Mouse (Mus musculus) bone marrow, adult 2 months (tissue): ENCODE measurements at regions not wholly inside any gene's neighbourhood (a gene's known extent, or its start where the extent isn't known, plus 50 kb on each side); places are given as distances from the start of the nearest gene placed in this dataset.
A peak's percentile ranks its signal among the peaks of the same experiment; 100 is the strongest.

Experiments
- H3K27ac ChIP-seq: fragments of 200-500 bp; 2 replicates; pipeline ENCODE4 v1.5.1; 2012; ENCODE audit warnings: low read depth, mild to moderate bottlenecking, control low read depth, inconsistent platforms, low read length; ENCODE audit not compliant: control insufficient read depth, poor library complexity, insufficient read depth
- H3K4me1 ChIP-seq: fragments of 200-500 bp; 2 replicates; pipeline ENCODE4 v1.6.1; 2011; ENCODE audit warnings: low read length; ENCODE audit not compliant: control insufficient read depth, insufficient read depth
- H3K4me3 ChIP-seq: fragments of 200-500 bp; replicated peaks from 2 replicates; pipeline ENCODE3; 2011; ENCODE audit warnings: mild to moderate bottlenecking, low read depth, low read length, control low read depth; ENCODE audit not compliant: control insufficient read depth
- CTCF ChIP-seq: fragments of 200-500 bp; IDR thresholded peaks from 2 replicates; pipeline ENCODE4 v1.5.1; 2011; ENCODE audit warnings: low read length, control low read depth; ENCODE audit not compliant: control insufficient read depth, insufficient read depth
- POLR2A ChIP-seq: fragments of 200-500 bp; IDR thresholded peaks from 2 replicates; pipeline ENCODE4 v1.6.1; 2011; ENCODE audit warnings: low read depth, mild to moderate bottlenecking, control low read depth, low read length, borderline replicate concordance; ENCODE audit not compliant: control insufficient read depth
- WGBS: fragments of 180-500 bp; shearing (Covaris S2); methylation state at CpG from one replicate; pipeline ENCODE4 v1.1.7; 2018; 5-methylcytosine and 5-hydroxymethylcytosine counted together

DNA sequence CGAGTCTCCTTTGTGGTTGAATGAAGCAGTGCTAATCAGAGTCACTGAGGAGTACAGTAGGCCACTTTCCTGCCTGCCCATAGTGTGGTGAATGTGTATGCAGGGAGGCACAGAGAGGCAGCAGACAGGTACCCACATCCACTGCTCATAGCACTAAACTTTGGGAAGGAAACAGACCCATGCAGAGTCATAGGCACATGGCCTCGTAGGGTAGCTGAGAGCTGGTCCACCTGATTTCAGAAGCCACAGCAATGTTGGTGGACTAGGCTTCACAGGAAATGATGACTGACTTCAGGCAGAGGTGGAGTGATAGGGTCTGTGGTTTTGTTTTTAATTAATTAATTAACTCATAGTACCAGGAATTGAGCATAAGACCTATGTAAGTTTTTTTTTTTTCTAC, 170.1 kb upstream of the Eef2kmt start:
- no peak overlapping the region for H3K27ac ChIP-seq
- peaks cover 5% of the 10 kb centered on the region for H3K4me1 ChIP-seq
- H3K4me3 ChIP-seq: no peak overlapping the region
- WGBS: 42% methylated on average over 2 of the region's 2 CpGs
- TF ChIP-seq POLR2A (no peak), CTCF (no peak)

DNA sequence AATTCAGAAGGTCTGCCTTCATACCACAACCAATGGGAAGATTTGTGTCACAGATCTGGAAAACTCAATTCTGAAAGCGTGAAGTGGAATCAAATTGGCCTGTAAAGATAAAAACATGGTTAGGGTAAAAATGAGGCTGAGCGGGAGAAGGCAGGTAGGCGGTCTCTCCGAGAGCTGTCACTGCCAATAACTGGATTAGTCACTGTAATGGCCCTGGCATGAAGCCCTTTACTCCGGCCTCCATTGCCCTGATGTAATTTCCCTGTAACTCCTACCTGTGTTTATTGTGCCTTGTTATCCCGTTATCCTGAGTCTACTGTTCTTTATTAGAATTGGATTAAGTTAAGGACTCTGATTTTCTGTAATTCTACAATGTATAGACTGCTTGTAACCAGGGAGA, 166.3 kb upstream of the Eef2kmt start:
- 90% methylated on average over 6 of the region's 6 CpGs for WGBS
- no peak overlapping the region for H3K27ac ChIP-seq
- TF ChIP-seq POLR2A (no peak), CTCF (no peak)
- no peak overlapping the region for H3K4me3 ChIP-seq
- H3K4me1 ChIP-seq: peaks cover 2% of the 10 kb centered on the region

DNA sequence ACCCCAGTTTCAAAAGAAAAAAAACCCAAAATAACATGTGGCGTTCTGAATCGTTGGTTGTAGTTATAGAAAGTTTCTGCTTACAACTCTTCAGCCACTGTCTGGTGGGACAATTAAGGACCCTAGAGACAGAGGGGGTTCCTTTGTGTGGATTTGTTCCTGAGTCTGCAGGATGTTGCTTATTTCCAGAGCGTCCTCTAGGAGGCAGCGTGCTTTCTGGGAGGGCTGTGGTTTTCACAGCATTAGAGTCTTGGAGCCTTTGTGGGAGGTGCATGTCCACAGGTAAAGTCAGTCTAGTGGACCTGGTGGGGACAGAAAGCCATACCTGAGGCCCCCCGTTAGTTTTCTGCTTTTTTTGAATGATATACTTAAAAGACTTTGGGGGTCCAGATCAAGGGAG, 165.8 kb upstream of the Eef2kmt start:
- peak; percentile 43 for TF ChIP-seq CTCF
- no peak for TF ChIP-seq POLR2A
- Histone ChIP-seq H3K27ac (no peak overlapping the region), H3K4me3 (no peak overlapping the region), H3K4me1 (peaks cover 2% of the 10 kb centered on the region)
- WGBS: 75% methylated on average over 5 of the region's 5 CpGs

DNA sequence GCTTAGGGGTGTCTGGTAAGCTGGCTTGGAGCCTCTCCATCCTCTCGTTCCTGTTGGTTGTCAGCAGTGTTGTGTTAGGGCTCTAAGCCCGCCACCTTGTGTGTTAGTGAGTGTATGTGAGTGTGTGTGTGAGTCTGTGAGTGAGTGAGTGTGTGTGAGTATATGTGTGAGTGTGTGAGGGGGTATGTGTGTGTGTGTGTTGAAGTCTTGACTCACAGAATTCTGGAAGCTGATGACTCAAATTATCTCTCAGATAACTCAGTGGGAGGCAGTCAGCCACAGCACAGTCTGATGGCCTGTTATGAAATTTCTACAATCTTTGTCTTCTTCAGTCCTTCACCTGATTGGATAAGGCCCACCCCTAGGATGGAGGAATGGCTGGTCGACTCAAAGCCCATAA, 163.7 kb upstream of the Eef2kmt start:
- TF ChIP-seq POLR2A (no peak), CTCF (no peak)

DNA sequence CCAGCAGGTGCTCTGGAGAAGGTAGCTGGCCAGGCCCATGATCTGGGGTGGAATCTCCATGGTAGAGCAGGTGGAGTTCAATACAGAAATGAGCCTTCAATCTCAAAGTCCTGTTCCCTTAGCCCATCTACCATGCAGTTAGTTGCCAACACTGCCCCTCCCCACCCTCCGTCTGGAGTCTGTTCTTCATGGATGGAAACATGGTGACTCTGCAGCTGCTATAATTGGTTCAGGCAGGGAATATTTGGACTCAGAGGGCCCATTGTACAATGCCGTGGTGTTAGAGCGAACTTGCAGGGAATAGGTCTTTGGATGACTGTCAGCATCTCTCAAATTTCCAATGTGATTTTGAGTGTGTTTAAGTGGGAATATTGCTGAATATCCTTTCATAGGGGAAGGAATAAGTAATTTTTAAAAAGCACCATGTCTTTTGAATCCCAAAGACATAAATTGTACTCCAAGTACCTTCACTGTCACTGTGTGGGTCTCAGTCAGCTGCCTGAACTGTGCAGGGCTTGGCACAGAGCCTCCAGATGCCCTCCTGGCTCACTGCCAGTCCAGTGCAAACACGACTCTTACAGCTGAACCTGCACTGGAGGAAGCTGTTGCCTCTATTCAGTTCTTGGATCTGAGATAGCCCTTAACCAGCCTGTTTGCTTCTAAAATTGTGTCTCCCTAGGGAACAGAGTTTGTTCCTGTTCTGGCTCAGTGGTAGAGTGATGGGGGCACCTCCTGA, 162.8 kb upstream of the Eef2kmt start:
- TF ChIP-seq POLR2A (no peak), CTCF (no peak)
- 62% methylated on average over 4 of the region's 4 CpGs for WGBS
- H3K4me1 ChIP-seq: no peaks in the 10 kb centered on the region; the same call in 1 of the 2 replicates
- H3K4me3 ChIP-seq: no peak overlapping the region
- no peak overlapping the region for H3K27ac ChIP-seq

More for the DNA sequence above, 163.7 kb upstream of the Eef2kmt start:
- Histone ChIP-seq H3K4me3 (no peak overlapping the region), H3K27ac (no peak overlapping the region), H3K4me1 (no peaks in the 10 kb centered on the region; the same call in 1 of the 2 replicates)
- WGBS: 69% methylated on average over 3 of the region's 3 CpGs

DNA sequence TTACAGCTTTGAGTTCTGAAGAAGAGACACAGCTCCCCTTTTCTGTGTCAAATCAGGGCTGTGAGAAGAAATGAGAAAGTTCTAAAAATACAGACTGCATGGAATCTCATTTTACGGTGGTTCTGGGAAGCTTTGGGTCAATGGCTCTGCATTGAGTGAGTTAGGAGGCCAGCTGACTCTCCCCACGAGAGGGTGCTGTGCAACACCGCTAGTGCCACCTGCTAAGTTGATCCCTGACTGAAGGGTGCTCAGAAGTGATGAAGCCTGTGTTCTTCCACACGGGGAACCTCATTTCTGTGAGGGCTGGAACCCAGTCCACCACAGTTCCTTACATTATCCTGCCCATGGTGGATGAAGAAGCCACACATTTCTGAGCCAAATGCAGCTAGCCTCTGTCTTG, 159.5 kb upstream of the Eef2kmt start:
- H3K27ac ChIP-seq: no peak overlapping the region
- TF ChIP-seq POLR2A: no peak
- peak; percentile 39; the same call in 1 of the 2 replicates for TF ChIP-seq CTCF
- H3K4me3 ChIP-seq: no peak overlapping the region
- no peaks in the 10 kb centered on the region for H3K4me1 ChIP-seq
- 66% methylated on average over 4 of the region's 4 CpGs for WGBS

DNA sequence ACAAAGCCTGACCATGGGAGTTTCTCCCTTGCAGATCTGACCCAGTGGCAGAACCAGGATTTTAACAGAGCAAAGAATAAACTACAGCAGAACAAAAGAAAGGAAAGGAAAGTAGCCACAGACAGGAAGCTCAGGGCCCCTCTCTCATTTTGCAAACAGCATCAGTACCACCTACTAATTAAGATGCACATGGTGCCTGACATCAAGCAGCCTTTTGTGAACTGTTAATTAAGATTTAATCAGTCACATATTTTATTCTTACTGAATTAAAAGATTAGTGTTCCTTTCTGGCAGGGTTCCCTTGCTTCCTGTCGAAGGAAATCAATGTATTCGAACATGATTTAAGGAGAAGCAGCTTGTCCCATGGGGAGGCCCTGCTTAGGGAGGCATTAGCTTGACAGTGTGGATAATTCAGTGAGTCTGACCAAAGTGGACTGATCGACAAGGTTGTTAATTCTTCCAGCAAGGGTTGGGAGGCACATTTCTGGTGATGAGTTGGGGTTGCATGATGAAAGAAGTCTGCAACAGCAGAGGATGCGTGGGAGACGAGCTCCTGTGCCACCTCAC, 156.1 kb upstream of the Eef2kmt start:
- Histone ChIP-seq H3K27ac (no peak overlapping the region), H3K4me3 (no peak overlapping the region), H3K4me1 (no peaks in the 10 kb centered on the region)
- 44% methylated on average over 5 of the region's 5 CpGs for whole genome bisulfite sequencing
- no peak for TF ChIP-seq CTCF
- TF ChIP-seq POLR2A: no peak

DNA sequence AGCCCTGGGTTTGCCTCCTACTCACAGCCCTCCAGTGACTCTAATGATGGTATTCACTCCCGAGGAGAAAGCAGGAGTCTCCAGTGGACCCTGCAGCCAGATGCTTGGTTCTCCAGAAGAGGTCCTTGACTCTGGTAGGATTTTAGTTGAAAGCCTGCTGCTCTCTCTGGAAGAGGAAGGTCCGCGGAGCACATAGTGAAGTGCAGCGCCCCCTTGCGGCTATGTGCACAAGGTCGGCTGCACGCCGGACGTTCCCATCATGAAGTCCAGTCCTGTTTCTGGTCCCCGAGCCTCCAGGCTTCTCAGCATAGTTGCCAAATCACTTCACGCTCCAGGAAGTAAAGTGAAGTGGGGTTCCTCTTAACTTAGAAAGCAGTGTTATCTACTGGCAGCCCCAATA, 150.9 kb upstream of the Eef2kmt start:
- under 1% methylated on average over 11 of the region's 11 CpGs for WGBS
- Histone ChIP-seq H3K4me1 (no peaks in the 10 kb centered on the region), H3K4me3 (no peak overlapping the region), H3K27ac (no peak overlapping the region)
- no peak for TF ChIP-seq POLR2A
- peak; percentile 77 for TF ChIP-seq CTCF
